Mouse (Mus musculus) megakaryocyte-erythroid progenitor cell, adult 5-6 weeks (primary cell): Measurements from ENCODE around the gene Tuba3b. TPM values are rescaled to one million over a fixed set of nuclear protein-coding genes. Genes with fewer than 3 reads are reported as not detected.

ENCODE experiments used
- ATAC-seq: replicated peaks from 2 replicates; pipeline ENCODE4 v1.8.0; 2016; ENCODE audit warnings: mild to moderate bottlenecking, inconsistent platforms; ENCODE audit not compliant: severe bottlenecking, poor library complexity, low FRiP score, low TSS enrichment
- total RNA-seq, 2 experiments: library from RNA; stranded (forward) in 1 of 2; stranded (reverse) in 1 of 2; fragments of 200-1000, 215-1000 nt in 1 of 2; fragments of >200 nt in 1 of 2; fragmentation: Nextera tagmentation in 1 of 2; gene quantifications; 2 replicates each; pipeline ENCODE4 v1.2.3; 2014 to 2017

The Tuba3b gene
- total RNA-seq, 2 experiments from 2014 or later, result not detected

DNA sequence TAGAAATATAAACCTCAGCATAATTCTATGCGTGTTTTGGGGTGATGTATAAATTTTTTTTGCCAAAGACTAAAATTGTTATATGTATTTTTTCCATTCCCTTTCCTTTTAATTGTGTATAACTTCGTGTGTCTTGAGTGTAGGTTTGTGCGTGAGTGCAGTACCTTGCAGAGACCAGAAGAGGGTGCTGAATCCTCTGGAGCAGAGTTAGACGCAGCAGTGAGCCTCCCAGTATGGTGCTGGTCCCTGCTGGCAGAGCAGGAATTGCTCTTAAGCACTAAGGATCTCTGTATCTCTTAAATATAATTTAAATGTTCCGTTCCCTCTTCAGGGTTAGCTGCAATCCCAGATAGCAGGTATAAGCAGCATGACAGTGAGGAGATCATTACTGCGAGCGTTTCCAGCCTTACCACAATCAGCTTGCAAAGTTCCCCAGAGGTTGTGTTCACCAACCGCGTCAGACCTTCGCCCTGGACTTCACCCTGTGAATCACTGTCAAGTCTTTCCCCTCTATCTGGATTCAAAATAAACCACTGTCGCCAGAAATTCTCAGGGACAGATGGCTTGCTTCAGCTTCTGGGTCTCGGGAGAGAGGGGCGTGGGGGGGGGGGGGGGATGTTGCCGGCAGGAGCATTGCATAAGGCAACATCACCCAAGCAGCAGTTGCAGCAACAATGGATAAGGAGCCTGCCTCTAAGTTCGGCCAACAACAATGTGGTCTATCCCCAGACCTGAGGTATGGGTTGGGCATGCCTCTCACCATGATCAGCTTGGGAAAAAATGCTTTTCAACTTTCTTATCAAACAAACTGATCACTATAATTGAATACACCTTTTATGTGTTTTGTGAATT, 41.4 kb downstream of the Tuba3b start:
- ATAC-seq, result no peak

DNA sequence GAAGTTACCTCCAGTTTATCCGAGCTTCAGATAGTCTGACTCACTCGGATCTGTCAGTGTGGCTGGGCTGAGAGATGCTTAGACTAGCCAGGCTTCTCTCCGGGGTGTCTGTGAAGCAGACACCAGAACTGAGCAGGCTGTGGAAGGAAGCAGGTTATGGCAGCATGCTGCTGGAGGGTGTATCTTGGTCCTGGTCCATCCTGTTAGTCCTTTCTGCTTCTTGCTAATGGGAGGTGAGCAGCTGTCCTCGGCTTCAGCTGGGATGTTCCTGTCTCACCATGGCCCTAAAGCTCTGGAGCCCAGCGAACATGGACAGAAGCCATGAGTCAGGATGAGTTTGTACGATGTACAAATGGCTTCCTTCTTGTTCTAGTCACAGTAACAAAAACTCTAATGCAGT, 43.6 kb downstream of the Tuba3b start:
- ATAC-seq, result no peak

DNA sequence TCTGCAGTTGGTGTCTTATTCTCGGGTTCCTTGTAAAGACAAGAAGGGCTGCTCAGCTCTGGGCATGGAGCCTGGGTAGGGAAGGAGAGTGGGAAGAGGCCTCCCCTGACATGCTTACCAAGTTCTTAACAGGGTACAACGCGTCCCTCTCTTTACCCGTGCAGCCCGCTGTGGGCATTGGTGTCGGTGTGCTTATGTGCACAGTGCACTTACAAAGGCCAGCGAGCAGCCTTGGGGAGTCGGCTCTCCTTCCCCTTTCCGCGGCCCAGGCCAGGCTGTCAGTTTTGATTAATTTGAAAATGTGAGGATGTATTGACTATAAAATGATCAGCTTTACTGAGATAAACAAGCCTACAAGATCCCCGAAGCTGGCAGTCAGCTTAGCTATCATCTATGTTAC, 45.4 kb downstream of the Tuba3b start:
- ATAC-seq, result no peak

GRCm38 (mm10) chr6:145664208-145664607, 48.7 kb downstream of the Tuba3b start:
- no peak for ATAC-seq

DNA sequence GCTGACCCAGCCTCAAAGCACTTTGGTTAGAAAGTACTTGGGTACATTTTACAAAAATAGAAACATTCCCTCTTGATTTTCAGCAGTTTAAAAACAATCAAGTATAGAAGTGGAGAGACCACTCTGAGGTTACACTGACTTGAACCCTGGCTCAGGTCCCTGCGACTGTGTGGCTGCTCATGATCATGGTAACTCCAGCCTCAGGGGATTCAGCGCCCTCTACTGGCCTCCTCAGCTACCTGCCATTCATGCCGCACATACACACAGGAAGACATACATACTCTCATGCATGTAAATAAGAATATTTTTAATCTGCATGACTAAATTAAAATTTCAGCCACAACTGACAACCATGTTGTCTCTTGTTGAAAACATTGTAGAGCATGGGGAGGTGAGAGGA, 50.2 kb downstream of the Tuba3b start:
- ATAC-seq, result no peak

- ATAC-seq, result no peak
Measured at GRCm38 (mm10) chr6:145667654-145668053, 52.1 kb downstream of the Tuba3b start.

GRCm38 (mm10) chr6:145669596-145670071, 54.1 kb downstream of the Tuba3b start:
- no peak for ATAC-seq

Other genes starting within 250 kb of the Tuba3b start
- not detected in 2 replicates for gene Lmntd1, start 1.4 kb upstream of the Tuba3b start, total RNA-seq (2014; fragmentation: Nextera tagmentation)
- not detected in 2 replicates for gene Lmntd1, start 1.4 kb upstream of the Tuba3b start, total RNA-seq (2017)
- gene Rassf8, start 131.0 kb downstream of the Tuba3b start, total RNA-seq (2014; fragmentation: Nextera tagmentation), result 2.8 TPM in 1 of 2 replicates, not detected in the other
- 1.0 and 5.1 TPM in 2 replicates for gene Rassf8, start 131.0 kb downstream of the Tuba3b start, total RNA-seq (2017)
- gene Bhlhe41, start 249.8 kb downstream of the Tuba3b start, total RNA-seq (2014; fragmentation: Nextera tagmentation), result not detected in 2 replicates
- 0.19 TPM in 1 of 2 replicates, not detected in the other for gene Bhlhe41, start 249.8 kb downstream of the Tuba3b start, total RNA-seq (2017)